Mouse (Mus musculus) thymus, adult 2 months (tissue): ENCODE data around the gene Grasp.

ENCODE experiments used
- CTCF ChIP-seq: fragments of 200-500 bp; IDR thresholded peaks from 2 replicates; pipeline ENCODE4 v1.5.1; 2012; ENCODE audit warnings: mild to moderate bottlenecking, control low read depth, low read length, moderate library complexity, borderline replicate concordance; ENCODE audit not compliant: control insufficient read depth, poor library complexity, insufficient read depth; ENCODE audit errors: extremely low read depth
- POLR2A ChIP-seq: fragments of 200-500 bp; IDR thresholded peaks from 2 replicates; pipeline ENCODE4 v1.6.1; 2012; ENCODE audit warnings: mild to moderate bottlenecking, low read length, control low read depth, moderate library complexity; ENCODE audit not compliant: control insufficient read depth, poor library complexity, insufficient read depth; ENCODE audit errors: extremely low read depth

GRCm38 (mm10) chr15:101192260-101192640 lies 31.7 kb upstream of the Grasp start:
- no peak for TF ChIP-seq CTCF
- no peak for TF ChIP-seq POLR2A
